Comparison of ENCODE assay signal across 7 mouse cellular contexts in the genomic region with DNA sequence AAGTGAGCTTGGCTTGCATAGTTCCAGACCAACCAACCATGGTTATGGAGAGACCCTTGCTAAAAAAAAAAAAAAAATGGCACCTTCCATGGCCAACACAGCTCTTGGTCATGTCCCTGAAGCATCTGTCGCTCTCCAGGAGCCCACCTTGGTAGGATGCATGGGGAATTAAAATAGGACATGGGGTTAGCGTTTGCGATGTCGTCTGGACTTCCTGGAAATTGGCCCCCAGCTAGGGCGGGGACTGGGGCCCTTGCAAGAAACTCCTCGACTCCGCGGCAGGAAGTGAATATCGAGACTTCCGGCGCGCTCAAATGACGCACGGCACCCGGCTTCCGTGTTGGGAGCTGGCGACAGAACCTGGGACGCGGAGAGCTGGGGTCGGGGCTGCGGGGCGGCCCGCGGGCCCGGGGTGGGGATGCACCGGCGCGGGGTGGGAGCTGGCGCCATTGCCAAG. TPM values are rescaled to one million over a fixed set of nuclear protein-coding genes. Genes with fewer than 3 reads are reported as not detected.
A peak's percentile ranks its signal among the peaks of the same experiment; 100 is the strongest.
DNase-seq lines count a peak whose midpoint lies in the region; ATAC-seq and TF ChIP-seq lines count a peak whose summit lies in the region.

Gene Snf8, plus strand, starts transcription at position 290 of the 457 bp plus-strand sequence.

- peak; percentile 77 for ATAC-seq in intestine, postnatal 0 days
- peak; percentile 58; the same call in 1 of the 2 replicates for ATAC-seq in midbrain, embryonic 12.5 days (ENCODE audit: low FRiP score, low read depth)

- no peak for TF ChIP-seq CTCF in intestine, postnatal 0 days (IDR thresholded peaks at IDR 0.05; ENCODE audit: low read depth)
- no peak for TF ChIP-seq CTCF in small intestine, adult 2 months (IDR thresholded peaks at IDR 0.05; ENCODE audit: extremely low read depth, insufficient read length, insufficient replicate concordance, low read depth, low read length)

- H3K9me3 ChIP-seq in intestine, postnatal 0 days (ENCODE audit: control insufficient read depth): no peaks in the 10 kb centered on the region
- no peaks in the 10 kb centered on the region for H3K9me3 ChIP-seq in midbrain, embryonic 12.5 days

- no peaks in the 10 kb centered on the region for H3K27me3 ChIP-seq in intestine, postnatal 0 days (replicated peaks; ENCODE audit: control insufficient read depth, insufficient read depth, low read length)
- H3K27me3 ChIP-seq in midbrain, embryonic 12.5 days: 0 out of 2 replicates have a peak, but pooled peaks cover 3% of the 10 kb centered on the region
- no peaks in the 10 kb centered on the region for H3K27me3 ChIP-seq in small intestine, adult 2 months (ENCODE audit: control insufficient read depth, insufficient read depth, low read length)

- peak within 1 kb of the TSS; percentile 66 for H3K27ac ChIP-seq in intestine, postnatal 0 days (ENCODE audit: low read depth, low read length)
- peak within 1 kb of the TSS; percentile 68 for H3K27ac ChIP-seq in midbrain, embryonic 12.5 days (replicated peaks)
- peak within 1 kb of the TSS; percentile 54 for H3K27ac ChIP-seq in small intestine, adult 2 months (ENCODE audit: insufficient read depth, low read depth, low read length)

- peak within 1 kb of the TSS; percentile 79 for H3K9ac ChIP-seq in intestine, postnatal 0 days (ENCODE audit: low read depth, low read length)
- H3K9ac ChIP-seq in midbrain, embryonic 12.5 days (replicated peaks): peak within 1 kb of the TSS; percentile 81

- peaks cover 14% of the 10 kb centered on the region for H3K36me3 ChIP-seq in intestine, postnatal 0 days (ENCODE audit: control insufficient read depth, insufficient read depth)
- H3K36me3 ChIP-seq in midbrain, embryonic 12.5 days: peaks cover 10% of the 10 kb centered on the region
- peaks cover 10% of the 10 kb centered on the region for H3K36me3 ChIP-seq in small intestine, adult 2 months (ENCODE audit: control insufficient read depth, insufficient read depth, low read length)

- H3K4me2 ChIP-seq in intestine, postnatal 0 days (replicated peaks; ENCODE audit: low read depth): peak within 1 kb of the TSS; percentile 87
- peak within 1 kb of the TSS; percentile 93 for H3K4me2 ChIP-seq in midbrain, embryonic 12.5 days (replicated peaks)

- intact Hi-C loops in left cerebral cortex, postnatal 4 days (cut with DNase I): no loop called here

- TF ChIP-seq POLR2A in small intestine, adult 2 months (IDR thresholded peaks at IDR 0.05; ENCODE audit: low read depth, low read length): 0 out of 2 replicates have a peak, but pooled peaks have one; percentile 41

- H3K4me1 ChIP-seq in intestine, postnatal 0 days (replicated peaks; ENCODE audit: control insufficient read depth, insufficient read depth, low read length): peaks cover 4% of the 10 kb centered on the region
- peaks cover 13% of the 10 kb centered on the region for H3K4me1 ChIP-seq in midbrain, embryonic 12.5 days
- peaks cover 10% of the 10 kb centered on the region; the same call in 1 of the 2 replicates for H3K4me1 ChIP-seq in small intestine, adult 2 months (ENCODE audit: control insufficient read depth, insufficient read depth, insufficient read length, low read length)

- DNase-seq in adrenal gland, adult 8-10 months: peak; percentile 91
- DNase-seq in embryo, embryonic 9.5 days (ENCODE audit: extremely low spot score): peak; percentile 97
- DNase-seq in gonadal fat pad, adult 2 months (ENCODE audit: low read depth): no peak
- DNase-seq in left cerebral cortex, postnatal 4 days: peak; percentile 95

- peak within 1 kb of the TSS; percentile 88 for H3K4me3 ChIP-seq in intestine, postnatal 0 days (ENCODE audit: low read depth, low read length)
- H3K4me3 ChIP-seq in midbrain, embryonic 12.5 days: peak within 1 kb of the TSS; percentile 87
- H3K4me3 ChIP-seq in small intestine, adult 2 months (ENCODE audit: low read depth, low read length): peak within 1 kb of the TSS; percentile 70

- WGBS in intestine, postnatal 0 days: under 1% methylated on average over 29 of the region's 29 CpGs
- WGBS in midbrain, embryonic 12.5 days: under 1% methylated on average over 28 of the region's 29 CpGs
- under 1% methylated on average over 29 of the region's 29 CpGs for WGBS in small intestine, adult 2 months

RNA-seq across cellular contexts. Expression of gene Snf8, which starts in this region (rescaled TPM):
- total RNA-seq in adrenal gland, adult 8-10 months (2022): 10 to 100 TPM; 77.6 to 95.6 (median 86.3) TPM
- 35.6 and 45.2 TPM in 2 replicates for polyA plus RNA-seq in gonadal fat pad, adult 2 months (2012; rRNA removed)
- polyA plus RNA-seq in intestine, postnatal 0 days (2015; fragmentation: Nextera tagmentation; extraction: Ambion mirVana): 91.8 and 99.2 TPM in 2 replicates
- 10 to 100 TPM; 88.0 to 94.0 TPM for total RNA-seq in left cerebral cortex, postnatal 4 days (2021)
- 111 and 126 TPM in 2 replicates for polyA plus RNA-seq in midbrain, embryonic 12.5 days (2016; fragmentation: Nextera tagmentation; extraction: Ambion mirVana)
- 14.7 and 30.8 TPM in 2 replicates for polyA plus RNA-seq in small intestine, adult 2 months (2012; rRNA removed)
